Mouse (Mus musculus) testis, adult 2 months (tissue): ENCODE measurements around the gene Foxn1. TPM values are rescaled to one million over a fixed set of nuclear protein-coding genes. Genes with fewer than 3 reads are reported as not detected.

Source experiments
- H3K27ac ChIP-seq: fragments of 200-500 bp; 2 replicates; pipeline ENCODE4 v1.5.1; 2012; ENCODE audit warnings: low read depth, low read length; ENCODE audit not compliant: control insufficient read depth, insufficient read depth
- H3K27me3 ChIP-seq: fragments of 200-500 bp; 2 replicates; pipeline ENCODE4 v1.6.1; 2012; ENCODE audit warnings: mild to moderate bottlenecking, low read length, moderate library complexity; ENCODE audit not compliant: control insufficient read depth, insufficient read depth
- H3K36me3 ChIP-seq: fragments of 200-500 bp; 2 replicates; pipeline ENCODE4 v1.6.1; 2012; ENCODE audit warnings: mild to moderate bottlenecking, low read length; ENCODE audit not compliant: control insufficient read depth, insufficient read depth
- H3K4me1 ChIP-seq: fragments of 200-500 bp; 2 replicates; pipeline ENCODE4 v1.6.1; 2012; ENCODE audit warnings: low read length; ENCODE audit not compliant: control insufficient read depth, insufficient read depth
- H3K4me3 ChIP-seq: fragments of 200-500 bp; 2 replicates; pipeline ENCODE4 v1.5.1; 2012; ENCODE audit warnings: low read depth, mild to moderate bottlenecking, low read length, moderate library complexity, mixed read lengths; ENCODE audit not compliant: control insufficient read depth
- CTCF ChIP-seq: fragments of 200-500 bp; IDR thresholded peaks from 2 replicates; pipeline ENCODE4 v1.5.1; 2012; ENCODE audit warnings: low read depth, mild to moderate bottlenecking, inconsistent platforms, low read length, moderate library complexity; ENCODE audit not compliant: control insufficient read depth, insufficient read depth, insufficient replicate concordance
- POLR2A ChIP-seq: fragments of 200-500 bp; IDR thresholded peaks from 2 replicates; pipeline ENCODE4 v1.6.1; 2012; ENCODE audit warnings: low read depth, mild to moderate bottlenecking, inconsistent platforms, low read length, moderate library complexity; ENCODE audit not compliant: control insufficient read depth
- polyA plus RNA-seq: library from polyadenylated mRNA; depleted of rRNA; stranded (reverse); fragments of >200 nt; gene quantifications from 2 replicates; pipeline ENCODE4 v1.2.3, GENCODE M21; 2012; rRNA removed

Gene Foxn1
- polyA plus RNA-seq, result not detected in 2 replicates

DNA sequence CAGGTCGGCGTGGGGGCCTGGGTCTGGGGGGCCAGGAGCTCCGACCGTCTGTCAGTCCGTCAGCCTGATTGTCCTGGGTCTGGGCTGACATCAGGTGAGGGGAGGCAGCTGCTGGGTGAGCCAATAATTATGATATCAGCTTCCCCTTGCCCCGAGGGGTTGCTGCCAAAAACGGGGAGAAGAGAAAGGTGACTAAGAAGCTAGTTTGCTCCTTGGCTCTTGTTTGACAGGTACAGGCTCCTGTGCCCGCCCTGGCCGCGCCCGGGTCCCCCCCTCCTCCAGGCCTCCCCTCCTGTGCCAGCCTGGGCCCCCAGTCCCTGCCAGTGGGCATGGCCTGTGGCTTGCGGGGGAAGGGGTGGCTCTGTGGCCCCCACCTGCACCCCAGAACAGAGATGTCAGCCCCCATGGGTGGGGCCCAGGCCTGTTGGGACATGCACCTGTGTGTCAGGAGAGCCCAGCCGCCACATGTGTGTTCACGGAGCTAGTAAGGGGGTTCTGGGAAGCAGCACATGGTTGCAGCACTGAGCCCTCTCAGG is at the start of gene Foxn1:
Gene Foxn1, minus strand, starts transcription at position 51 of the 536 bp plus-strand sequence.
- no peak within 1 kb of the TSS for H3K27ac ChIP-seq
- peaks cover 9% of the 10 kb centered on the region for H3K4me1 ChIP-seq
- no peaks in the 10 kb centered on the region for H3K36me3 ChIP-seq
- H3K4me3 ChIP-seq, result no peak within 1 kb of the TSS
- no peaks in the 10 kb centered on the region for H3K27me3 ChIP-seq
- TF ChIP-seq POLR2A, result no peak

DNA sequence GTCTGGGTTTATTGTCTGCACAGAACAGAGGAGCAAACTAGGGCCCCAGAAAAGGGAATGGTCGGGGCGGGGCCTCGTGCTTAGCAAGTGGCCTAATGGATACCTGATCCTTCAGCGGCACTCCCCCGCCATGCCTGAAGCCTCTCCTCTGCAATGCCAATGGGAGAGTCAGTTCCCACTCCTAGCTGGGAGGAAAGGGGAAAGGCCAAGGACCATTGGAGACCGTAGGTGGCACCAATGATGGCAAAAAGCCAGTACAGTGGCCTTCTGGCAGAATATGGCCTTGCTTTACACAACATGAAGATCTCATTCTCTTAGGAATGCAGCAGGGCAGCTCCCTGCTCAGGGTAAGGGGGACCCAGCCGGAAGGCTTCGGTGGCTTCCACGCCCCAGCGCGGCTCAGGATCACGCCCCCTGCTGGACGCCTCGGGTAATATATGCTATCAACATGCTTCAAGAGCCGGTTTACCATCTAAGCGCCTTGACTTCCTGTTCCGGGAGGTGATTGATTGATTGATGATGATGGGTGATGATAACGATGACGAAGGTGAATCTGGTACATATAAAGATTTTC is 49.5 kb upstream of the Foxn1 start:
- TF ChIP-seq CTCF (peak; percentile 93), POLR2A (0 out of 2 replicates have a peak, but pooled peaks have one; percentile 13)
- Histone ChIP-seq H3K27ac (peak overlapping the region; percentile 36; the same call in 1 of the 2 replicates), H3K4me3 (peak overlapping the region; percentile 70)

DNA sequence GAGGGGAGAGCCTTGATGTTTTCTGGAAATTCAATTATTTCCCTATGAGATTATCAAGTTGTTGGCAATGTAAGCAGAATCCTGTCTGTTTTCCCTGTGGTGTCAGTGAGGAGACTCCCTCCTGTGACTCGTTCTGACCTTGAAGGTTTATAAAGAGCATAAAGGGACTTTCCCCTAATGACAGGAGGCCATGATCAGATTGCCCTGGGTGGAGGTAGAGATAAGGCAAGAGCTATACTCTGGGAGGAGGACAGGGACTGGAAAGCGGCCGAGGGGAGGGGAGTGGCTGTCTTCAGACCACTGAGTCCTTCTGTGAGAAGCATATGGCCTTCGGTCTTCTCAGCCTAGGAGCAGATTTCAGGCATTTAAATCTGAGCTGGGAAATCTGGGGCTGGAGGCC is 47.7 kb upstream of the Foxn1 start:
- TF ChIP-seq POLR2A (no peak), CTCF (no peak)
- H3K4me3 ChIP-seq, result no peak overlapping the region
- no peaks in the 10 kb centered on the region for H3K27me3 ChIP-seq
- no peak overlapping the region for H3K27ac ChIP-seq
- H3K4me1 ChIP-seq, result peaks cover 10% of the 10 kb centered on the region
- no peaks in the 10 kb centered on the region for H3K36me3 ChIP-seq

More for the DNA sequence above, 49.5 kb upstream of the Foxn1 start:
- Histone ChIP-seq H3K27me3 (no peaks in the 10 kb centered on the region), H3K36me3 (no peaks in the 10 kb centered on the region), H3K4me1 (peaks cover 10% of the 10 kb centered on the region)

DNA sequence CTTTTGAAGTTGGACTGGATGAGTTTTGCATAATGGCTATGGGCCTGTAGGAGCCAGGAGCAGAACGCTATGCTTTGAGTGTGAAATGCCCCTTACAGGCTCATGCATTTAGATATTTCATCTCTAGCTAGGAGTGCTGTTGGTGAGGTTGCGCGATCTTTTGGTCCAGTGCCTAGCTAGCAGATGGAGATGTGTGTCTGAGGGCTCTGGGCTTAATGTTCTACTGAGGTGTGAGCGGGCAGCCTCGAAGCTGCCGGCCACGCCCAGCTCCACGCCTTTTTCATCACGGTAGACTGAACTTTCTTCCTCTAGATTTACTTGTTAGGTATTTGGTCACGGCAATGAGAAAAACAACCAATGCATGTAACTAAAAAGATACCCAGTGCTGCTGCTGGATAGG is 44.8 kb upstream of the Foxn1 start:
- H3K36me3 ChIP-seq, result no peaks in the 10 kb centered on the region
- H3K27me3 ChIP-seq, result no peaks in the 10 kb centered on the region
- no peak overlapping the region for H3K27ac ChIP-seq
- TF ChIP-seq CTCF, result no peak
- TF ChIP-seq POLR2A, result no peak
- H3K4me1 ChIP-seq, result peaks cover 8% of the 10 kb centered on the region
- no peak overlapping the region for H3K4me3 ChIP-seq

DNA sequence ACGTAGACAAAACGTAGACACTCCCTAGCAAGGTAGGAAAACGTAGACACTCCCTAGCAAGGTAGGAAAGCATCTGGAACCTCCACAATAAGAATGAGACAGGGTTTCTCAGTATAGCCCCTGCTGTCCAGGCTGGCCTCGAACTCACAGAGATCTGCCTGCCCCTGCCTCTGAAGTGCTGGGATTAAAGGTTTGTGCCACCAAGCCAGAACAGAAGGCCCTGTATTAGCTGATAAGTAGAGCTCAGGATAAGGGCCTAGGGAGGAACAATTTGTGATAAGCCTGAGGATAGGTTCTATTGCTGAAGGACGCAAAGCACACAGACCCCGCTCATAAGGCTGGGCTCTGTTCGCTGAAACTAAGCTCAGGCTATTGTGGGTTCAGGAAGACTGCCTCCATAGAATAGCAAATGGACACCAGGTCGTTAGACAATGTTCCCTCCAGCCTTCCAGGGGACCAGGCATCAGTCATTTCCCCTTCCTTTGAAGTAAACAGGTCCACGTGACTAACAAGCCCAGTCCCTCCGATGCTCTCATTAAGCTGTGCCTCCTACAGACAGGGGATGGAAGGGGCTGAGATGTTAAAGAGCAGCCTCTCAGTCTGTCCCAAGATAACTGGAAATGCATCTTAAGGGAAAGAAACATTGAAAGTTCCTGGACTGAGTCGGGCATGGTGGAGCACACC is 44.0 kb upstream of the Foxn1 start:
- Histone ChIP-seq H3K4me1 (no peaks in the 10 kb centered on the region), H3K36me3 (no peaks in the 10 kb centered on the region), H3K4me3 (no peak overlapping the region), H3K27me3 (no peaks in the 10 kb centered on the region), H3K27ac (no peak overlapping the region)
- TF ChIP-seq CTCF (no peak), POLR2A (no peak)

DNA sequence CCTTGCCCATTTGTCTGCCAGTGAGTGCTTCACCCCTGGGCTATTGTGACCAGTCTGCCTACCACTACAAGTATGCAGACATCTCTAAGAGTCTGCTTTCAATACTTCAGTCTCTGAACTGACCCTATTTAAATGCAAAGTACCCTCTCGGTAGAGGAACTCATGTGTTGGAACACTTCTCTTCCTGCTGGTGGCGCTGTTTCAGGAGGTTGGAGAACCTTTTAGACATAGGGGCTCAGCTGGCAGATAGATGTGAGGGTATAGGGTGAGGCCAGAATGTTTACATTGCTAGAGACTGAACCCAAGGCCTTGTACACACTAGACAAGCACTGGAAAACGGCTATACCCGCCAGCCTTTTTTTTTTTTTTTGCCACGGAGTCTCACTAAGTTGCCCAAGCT is 42.0 kb upstream of the Foxn1 start:
- H3K27me3 ChIP-seq, result no peaks in the 10 kb centered on the region
- no peaks in the 10 kb centered on the region for H3K4me1 ChIP-seq
- no peaks in the 10 kb centered on the region for H3K36me3 ChIP-seq
- no peak overlapping the region for H3K27ac ChIP-seq
- H3K4me3 ChIP-seq, result no peak overlapping the region
- TF ChIP-seq POLR2A (no peak), CTCF (no peak)

DNA sequence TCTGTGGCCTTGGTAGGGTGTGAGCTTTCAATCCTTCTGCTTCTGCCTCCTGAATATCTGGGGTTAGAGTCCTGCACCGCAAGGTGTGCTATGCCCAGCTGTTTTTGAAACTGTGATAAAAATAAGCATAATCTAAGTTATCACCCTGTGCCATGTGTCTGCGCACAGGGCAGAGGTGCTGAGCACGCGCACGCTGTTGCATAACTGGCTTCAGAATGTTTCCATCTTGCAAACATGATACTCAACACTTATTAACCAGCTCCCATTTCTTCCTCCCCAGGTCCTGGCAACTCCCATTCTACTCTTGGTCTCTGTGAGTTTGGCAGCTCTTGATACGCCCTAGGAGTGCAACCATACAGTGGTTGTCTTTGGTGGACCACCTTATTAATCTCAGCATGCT is 41.3 kb upstream of the Foxn1 start:
- Histone ChIP-seq H3K27me3 (no peaks in the 10 kb centered on the region), H3K27ac (no peak overlapping the region), H3K4me1 (no peaks in the 10 kb centered on the region), H3K4me3 (no peak overlapping the region), H3K36me3 (no peaks in the 10 kb centered on the region)
- TF ChIP-seq POLR2A (no peak), CTCF (no peak)
